Mouse (Mus musculus) limb, embryonic 11.5 days (tissue): ENCODE measurements around the gene Rpl27. TPM values are rescaled to one million over a fixed set of nuclear protein-coding genes. Genes with fewer than 3 reads are reported as not detected.
A peak's percentile ranks its signal among the peaks of the same experiment; 100 is the strongest.

Experiments
- ATAC-seq: fragments of 200-750 bp; cut with Nextera tagmentation; 2 replicates; pipeline ENCODE4 v1.8.0; 2017; ENCODE audit warnings: low read depth; ENCODE audit not compliant: insufficient number of reproducible peaks, low FRiP score, low TSS enrichment
- DNase-seq: peaks from one replicate; pipeline ENCODE4 v3.0.0-alpha.2; 2015; ENCODE audit warnings: low spot score
- H3K27ac ChIP-seq: fragments of 300-500 bp; sonication (generic); replicated peaks from 2 replicates; pipeline ENCODE4 v1.5.1; 2014; ENCODE audit warnings: low read depth, mild to moderate bottlenecking, low read length
- H3K27me3 ChIP-seq: fragments of 300-500 bp; sonication (generic); 2 replicates; pipeline ENCODE4 v1.6.1; 2014; ENCODE audit warnings: mild to moderate bottlenecking, low read length, mixed read lengths; ENCODE audit not compliant: control insufficient read depth, insufficient read depth
- H3K36me3 ChIP-seq: fragments of 300-500 bp; sonication (generic); 2 replicates; pipeline ENCODE4 v1.6.1; 2014; ENCODE audit warnings: mild to moderate bottlenecking, low read length, moderate library complexity, mixed read lengths; ENCODE audit not compliant: control insufficient read depth, insufficient read depth
- H3K4me1 ChIP-seq: fragments of 300-500 bp; sonication (generic); 2 replicates; pipeline ENCODE4 v1.6.1; 2014; ENCODE audit warnings: low read length, mixed read lengths; ENCODE audit not compliant: control insufficient read depth, insufficient read depth
- H3K4me2 ChIP-seq: fragments of 300-500 bp; sonication (generic); 2 replicates; pipeline ENCODE4 v1.6.1; 2014; ENCODE audit warnings: low read depth, mild to moderate bottlenecking, moderate library complexity; ENCODE audit not compliant: severe bottlenecking
- H3K4me3 ChIP-seq: fragments of 300-500 bp; sonication (generic); 2 replicates; pipeline ENCODE4 v1.5.1; 2014; ENCODE audit warnings: low read depth, low read length
- H3K9ac ChIP-seq: fragments of 300-500 bp; sonication (generic); 2 replicates; pipeline ENCODE4 v1.6.1; 2014; ENCODE audit warnings: mild to moderate bottlenecking, low read length
- H3K9me3 ChIP-seq: fragments of 300-500 bp; sonication (generic); 2 replicates; pipeline ENCODE4 v1.6.1; 2016; ENCODE audit warnings: low read length; ENCODE audit not compliant: control insufficient read depth
- WGBS: fragments of 180-500 bp; shearing (Covaris S2); extraction: QIAGEN DNeasy Blood & Tissue Kit; methylation state at CpG from one replicate; pipeline ENCODE4 v1.1.7; 2014; 5-methylcytosine and 5-hydroxymethylcytosine counted together
- polyA plus RNA-seq: library from polyadenylated mRNA; unstranded; fragments of >200 nt; fragmentation: Nextera tagmentation; extraction: Ambion mirVana; gene quantifications from 2 replicates; pipeline ENCODE4 v1.2.1, GENCODE M21; 2014

Gene Rpl27
- polyA plus RNA-seq = 459 and 489 TPM in 2 replicates

DNA sequence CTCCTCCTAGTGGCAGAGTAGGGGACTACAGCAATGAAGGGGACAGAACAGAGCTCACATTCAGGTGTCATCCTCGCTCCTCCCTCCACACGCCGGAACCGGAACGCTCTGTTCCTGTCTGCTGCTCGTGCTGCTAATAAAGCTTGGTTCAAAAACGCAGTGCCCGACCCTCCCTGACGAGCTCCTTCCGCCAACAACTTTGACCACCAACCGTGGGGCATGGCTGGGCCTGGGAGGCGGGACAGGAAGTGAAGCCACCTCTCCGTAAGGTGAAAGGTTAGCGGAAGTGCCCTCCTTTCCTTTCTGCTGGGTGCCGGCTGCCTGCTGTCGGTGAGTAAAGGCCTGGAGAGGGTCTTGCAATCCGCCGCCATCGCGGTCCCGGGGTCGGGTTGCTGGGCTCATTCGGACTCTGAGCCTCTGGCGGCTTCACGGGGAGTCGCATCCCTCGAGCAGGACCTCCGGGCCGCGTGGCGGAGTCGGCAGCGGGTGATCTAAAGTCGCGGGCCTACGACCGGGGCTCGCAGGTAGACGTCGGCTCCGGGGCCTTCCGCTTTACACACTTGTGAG lies at the start of gene Rpl27:
TSS of gene Rpl27 (plus strand) at position 172 of the 567 bp plus-strand sequence.
- Histone ChIP-seq H3K9me3 (no peaks in the 10 kb centered on the region), H3K27ac (peak within 1 kb of the TSS; percentile 86), H3K4me2 (peak within 1 kb of the TSS; percentile 95), H3K36me3 (peaks cover 21% of the 10 kb centered on the region), H3K4me1 (peaks cover 10% of the 10 kb centered on the region; the same call in 1 of the 2 replicates), H3K4me3 (peak within 1 kb of the TSS; percentile 87), H3K9ac (peak within 1 kb of the TSS; percentile 93), H3K27me3 (no peaks in the 10 kb centered on the region)
- DNase-seq (peak; percentile 99), ATAC-seq (peak; percentile 98)
- 0% methylated on average over 42 of the region's 42 CpGs for WGBS

GRCm38 (mm10) chr11:101395110-101395509 lies 47.0 kb upstream of the Rpl27 start:
- ATAC-seq = no peak
- peak; percentile 82 for DNase-seq
- Histone ChIP-seq H3K4me3 (no peak overlapping the region), H3K27me3 (no peaks in the 10 kb centered on the region), H3K4me1 (no peaks in the 10 kb centered on the region), H3K4me2 (no peak overlapping the region), H3K9ac (no peak overlapping the region), H3K27ac (no peak overlapping the region), H3K9me3 (no peaks in the 10 kb centered on the region), H3K36me3 (no peaks in the 10 kb centered on the region)
- WGBS = 10% methylated on average over 8 of the region's 8 CpGs

DNA sequence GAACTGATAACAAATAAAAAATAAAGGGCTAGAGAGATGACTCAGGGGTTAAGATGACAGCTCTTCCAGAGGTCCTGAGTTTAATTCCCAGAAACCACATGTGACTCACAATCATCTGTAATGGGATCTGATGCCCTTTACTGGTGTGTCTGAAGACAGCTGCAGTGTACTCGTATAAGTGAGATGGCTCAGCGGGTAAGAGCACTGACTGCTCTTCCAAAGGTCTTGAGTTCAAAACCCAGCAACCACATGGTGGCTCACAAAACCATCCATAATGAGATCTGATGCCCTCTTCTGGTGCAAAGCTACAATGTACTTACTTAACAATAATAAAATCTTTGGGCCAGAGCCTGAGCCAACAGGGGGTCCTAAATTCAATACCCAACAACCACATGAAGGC lies 26.8 kb upstream of the Rpl27 start:
- peaks cover 15% of the 10 kb centered on the region; the same call in 1 of the 2 replicates for H3K36me3 ChIP-seq
- H3K27ac ChIP-seq = no peak overlapping the region

DNA sequence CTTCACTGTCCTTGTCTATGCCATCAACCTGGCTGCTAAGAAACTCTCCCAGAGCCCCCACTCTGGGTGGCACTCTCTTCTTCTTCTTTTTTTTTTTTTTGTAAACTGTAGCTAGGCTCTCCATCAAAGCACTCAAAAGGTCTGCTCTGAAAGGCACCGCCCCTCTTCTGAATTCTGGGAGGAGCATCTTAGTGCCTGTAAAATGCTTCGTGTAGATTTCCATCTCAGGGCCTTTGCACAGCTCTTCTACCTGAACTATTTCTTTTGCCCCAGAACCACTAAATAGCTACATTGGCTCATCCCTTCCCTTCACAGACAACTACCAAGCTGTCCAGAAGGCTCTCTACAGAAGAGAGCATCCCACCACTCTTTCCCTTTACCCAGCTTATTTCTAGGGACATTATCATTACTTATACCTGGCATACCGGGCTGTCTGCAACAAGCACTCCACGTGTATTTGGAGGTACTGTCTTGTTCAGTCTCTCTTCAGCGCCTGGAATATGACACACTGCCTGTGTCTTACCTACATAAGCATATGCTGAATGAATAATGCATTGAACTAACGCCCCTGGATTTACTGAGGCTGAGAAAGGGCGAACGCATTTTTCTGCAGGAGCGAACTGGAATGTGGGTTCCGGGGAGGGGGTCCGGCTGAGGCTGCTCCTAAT lies 25.5 kb upstream of the Rpl27 start:
- Histone ChIP-seq H3K4me3 (peak overlapping the region; percentile 86), H3K4me1 (no peaks in the 10 kb centered on the region), H3K27ac (no peak overlapping the region), H3K27me3 (no peaks in the 10 kb centered on the region), H3K9me3 (no peaks in the 10 kb centered on the region), H3K4me2 (peak overlapping the region; percentile 62), H3K9ac (peak overlapping the region; percentile 90), H3K36me3 (peaks cover 9% of the 10 kb centered on the region; the same call in 1 of the 2 replicates)
- DNase-seq = peak; percentile 28
- ATAC-seq = no peak
- 3% methylated on average over 11 of the region's 11 CpGs for WGBS

More for the DNA sequence above, 26.8 kb upstream of the Rpl27 start:
- no peaks in the 10 kb centered on the region for H3K4me1 ChIP-seq
- no peak for DNase-seq
- no peak overlapping the region for H3K9ac ChIP-seq
- ATAC-seq = no peak
- no peaks in the 10 kb centered on the region for H3K9me3 ChIP-seq
- no peaks in the 10 kb centered on the region for H3K27me3 ChIP-seq
- 90% methylated on average over 2 of the region's 2 CpGs for WGBS
- H3K4me3 ChIP-seq = no peak overlapping the region
- no peak overlapping the region for H3K4me2 ChIP-seq

DNA sequence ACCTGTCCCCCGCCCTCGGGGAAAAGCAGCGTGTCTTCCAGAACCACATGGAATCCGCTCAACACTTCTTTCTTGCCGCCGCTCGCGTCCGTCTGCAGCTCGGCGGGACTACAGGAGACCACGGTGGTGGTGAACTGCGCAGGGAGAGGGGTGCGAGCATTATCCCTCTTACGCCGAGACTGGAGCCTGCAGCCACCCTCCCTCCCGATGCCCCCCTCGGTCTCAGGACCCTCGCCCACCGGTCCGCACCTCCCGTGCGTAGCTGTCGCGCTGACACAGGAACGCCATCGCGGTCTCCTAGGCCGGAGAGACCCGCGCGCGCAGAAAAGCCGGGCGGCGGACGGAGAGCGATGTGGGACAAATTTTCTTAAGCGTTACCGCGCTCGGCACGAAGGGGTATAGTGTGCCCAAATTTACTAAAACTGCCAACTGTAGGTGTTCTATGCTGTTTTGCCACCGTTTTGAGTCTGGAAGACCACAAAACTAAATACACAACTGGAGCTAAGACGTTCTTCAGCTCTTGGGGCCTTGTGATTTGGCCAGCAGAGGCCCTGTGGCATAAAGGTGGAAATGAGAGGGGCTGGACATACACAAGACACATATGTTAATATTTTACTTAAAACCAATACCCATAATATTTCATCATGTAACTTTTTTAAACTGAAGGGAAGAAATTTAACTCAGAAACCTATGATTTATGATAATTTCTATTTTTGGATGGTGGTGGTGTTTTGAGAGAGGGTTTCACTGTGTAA lies 24.8 kb upstream of the Rpl27 start, which contains the start of gene Aarsd1:
TSS of gene Aarsd1 (minus strand) at position 515 of the 755 bp plus-strand sequence.
- Histone ChIP-seq H3K27ac (no peak within 1 kb of the TSS), H3K9me3 (no peaks in the 10 kb centered on the region), H3K9ac (peak within 1 kb of the TSS; percentile 90), H3K36me3 (peaks cover 8% of the 10 kb centered on the region; the same call in 1 of the 2 replicates), H3K27me3 (no peaks in the 10 kb centered on the region), H3K4me3 (peak within 1 kb of the TSS; percentile 86), H3K4me1 (no peaks in the 10 kb centered on the region), H3K4me2 (peak within 1 kb of the TSS; percentile 62)
- DNase-seq = peak; percentile 95
- ATAC-seq = peak; percentile 74; the same call in 1 of the 2 replicates
- under 1% methylated on average over 45 of the region's 45 CpGs for WGBS

DNA sequence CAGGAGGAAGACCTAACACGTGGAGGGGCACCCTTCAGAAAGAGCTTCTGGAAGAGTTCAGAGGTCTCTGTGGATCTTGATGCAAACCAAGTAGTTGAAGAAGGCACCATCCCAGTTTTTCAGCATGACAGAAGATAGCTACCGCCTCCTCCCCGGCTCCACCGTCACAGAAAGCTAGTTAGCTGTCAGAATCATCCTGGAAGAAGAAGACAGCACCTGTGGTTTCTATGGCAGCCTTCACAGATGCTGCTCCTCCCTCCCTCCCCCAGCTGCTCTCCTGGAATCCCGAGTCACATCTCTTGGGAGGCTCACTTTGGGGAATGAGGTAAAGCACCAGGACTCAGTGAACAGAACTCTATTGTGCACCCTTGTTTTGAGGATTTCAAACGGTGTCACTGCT lies 23.1 kb upstream of the Rpl27 start:
- no peaks in the 10 kb centered on the region for H3K27me3 ChIP-seq
- H3K27ac ChIP-seq = no peak overlapping the region
- H3K9me3 ChIP-seq = no peaks in the 10 kb centered on the region
- no peak overlapping the region for H3K4me2 ChIP-seq
- no peak overlapping the region for H3K4me3 ChIP-seq
- H3K36me3 ChIP-seq = no peaks in the 10 kb centered on the region
- DNase-seq = no peak
- WGBS = 59% methylated on average over 6 of the region's 6 CpGs
- H3K4me1 ChIP-seq = no peaks in the 10 kb centered on the region
- ATAC-seq = no peak
- no peak overlapping the region for H3K9ac ChIP-seq

DNA sequence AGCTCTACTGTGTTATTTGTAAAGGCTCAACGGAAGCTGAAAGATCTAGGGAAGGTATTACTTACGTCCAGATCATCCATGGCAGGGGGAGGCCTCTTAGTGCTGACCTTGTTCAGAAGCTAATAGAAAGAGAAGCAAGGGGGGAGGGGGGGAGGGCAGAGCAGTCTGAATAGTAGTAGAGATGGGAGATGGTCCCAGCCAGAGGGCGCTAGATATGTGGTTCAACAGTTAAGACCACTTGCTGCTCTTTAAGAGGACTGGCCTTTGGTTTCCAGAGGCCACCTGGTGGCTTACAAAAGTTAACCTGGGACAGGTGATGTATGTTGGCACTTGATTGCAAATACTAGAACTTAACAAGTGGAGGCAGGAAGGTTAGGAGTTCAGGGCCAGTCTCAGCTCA lies 22.5 kb upstream of the Rpl27 start:
- no peak for ATAC-seq
- no peak overlapping the region for H3K27ac ChIP-seq
- 19% methylated on average over 3 of the region's 3 CpGs for WGBS

GRCm38 (mm10) chr11:101420148-101420547 lies 21.9 kb upstream of the Rpl27 start:
- Histone ChIP-seq H3K4me1 (no peaks in the 10 kb centered on the region), H3K4me2 (no peak overlapping the region), H3K9ac (no peak overlapping the region), H3K9me3 (no peaks in the 10 kb centered on the region), H3K36me3 (no peaks in the 10 kb centered on the region), H3K27ac (no peak overlapping the region), H3K27me3 (no peaks in the 10 kb centered on the region), H3K4me3 (no peak overlapping the region)
- DNase-seq (no peak), ATAC-seq (no peak)
- 88% methylated on average over 5 of the region's 5 CpGs for WGBS

More for the DNA sequence above, 22.5 kb upstream of the Rpl27 start:
- Histone ChIP-seq H3K4me1 (no peaks in the 10 kb centered on the region), H3K4me3 (no peak overlapping the region), H3K4me2 (no peak overlapping the region), H3K9ac (no peak overlapping the region), H3K27me3 (no peaks in the 10 kb centered on the region), H3K36me3 (no peaks in the 10 kb centered on the region), H3K9me3 (no peaks in the 10 kb centered on the region)
- DNase-seq = no peak
